Mouse (Mus musculus) embryonic fibroblast, embryonic 13.5 days (primary cell): ENCODE data around the gene Macrod1. TPM values are rescaled to one million over a fixed set of nuclear protein-coding genes. Genes with fewer than 3 reads are reported as not detected.
A peak's percentile ranks its signal among the peaks of the same experiment; 100 is the strongest.

Experiments used
- H3K27ac ChIP-seq: 2 replicates; pipeline ENCODE4 v1.5.1; 2012; ENCODE audit warnings: low read length, control low read depth, inconsistent platforms; ENCODE audit not compliant: insufficient read depth
- H3K4me1 ChIP-seq: 2 replicates; pipeline ENCODE4 v1.6.1; 2011; ENCODE audit warnings: low read length; ENCODE audit not compliant: control insufficient read depth, insufficient read depth
- H3K4me3 ChIP-seq: 2 replicates; pipeline ENCODE4 v1.5.1; 2011; ENCODE audit warnings: mild to moderate bottlenecking, control low read depth, low read length; ENCODE audit not compliant: insufficient read depth
- CTCF ChIP-seq: IDR thresholded peaks from 2 replicates; pipeline ENCODE4 v1.5.1; 2011; ENCODE audit warnings: mild to moderate bottlenecking, control low read depth, low read length, moderate library complexity, borderline replicate concordance; ENCODE audit not compliant: insufficient read depth
- POLR2A ChIP-seq: IDR thresholded peaks from 2 replicates; pipeline ENCODE4 v1.6.1; 2011; ENCODE audit warnings: low read depth, mild to moderate bottlenecking, control low read depth, low read length, moderate library complexity
- polyA plus RNA-seq: library from polyadenylated mRNA; stranded (reverse); fragments of >200 nt; gene quantifications from 2 replicates; pipeline ENCODE4 v1.2.4, GENCODE M21; 2011; ENCODE audit warnings: low read depth; ENCODE audit not compliant: missing spikeins, insufficient read length

Gene Macrod1
- polyA plus RNA-seq, 1 experiment = 5.2 TPM

DNA sequence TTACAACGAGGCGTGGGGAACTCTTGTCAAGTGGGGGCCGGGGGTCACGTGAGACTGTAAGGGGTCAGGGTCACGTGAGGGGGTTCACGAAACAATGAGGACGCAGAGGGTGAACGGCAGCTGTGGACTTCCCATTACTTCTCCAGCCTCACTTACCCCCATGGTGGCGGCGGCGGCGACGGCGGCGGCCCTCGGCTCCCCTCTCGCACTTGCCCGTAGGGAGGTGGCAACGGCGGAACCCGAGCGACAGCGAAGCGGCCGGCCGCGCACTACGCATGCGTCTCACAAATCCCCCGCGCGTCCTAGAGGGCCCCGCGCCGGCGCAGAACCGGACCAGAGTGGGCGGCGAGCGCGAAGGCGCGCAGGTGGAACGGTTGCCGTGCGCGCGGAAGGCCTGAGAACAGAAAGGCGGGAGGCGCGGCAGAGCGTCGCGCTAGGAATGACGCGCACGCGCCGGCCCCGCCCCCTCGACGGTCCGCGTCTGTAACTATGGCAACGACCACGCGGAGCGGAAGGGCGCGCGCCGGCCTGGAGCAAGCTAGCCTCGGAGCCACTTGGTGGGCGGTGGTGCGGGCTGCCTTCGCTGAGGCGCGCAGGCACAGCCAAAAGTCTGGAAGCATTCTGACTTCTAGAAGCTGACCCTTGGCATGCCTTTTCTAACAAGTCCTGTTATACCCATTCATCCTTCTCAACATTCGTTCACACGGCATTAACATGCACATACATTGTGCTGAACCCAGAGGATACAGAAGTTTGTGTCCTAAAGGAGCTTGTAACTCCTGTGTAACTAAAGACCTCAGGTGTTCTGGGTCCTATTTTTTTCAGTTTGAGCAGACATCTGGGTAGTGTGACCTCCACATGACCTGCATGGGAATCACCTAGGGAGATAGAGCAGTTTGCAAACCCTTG is 184.4 kb downstream of the Macrod1 start, which contains the start of gene Naa40:
Gene Naa40 (minus strand): TSS at position 402 of the 909 bp plus-strand sequence.
- Histone ChIP-seq H3K4me1 (no peaks in the 10 kb centered on the region), H3K27ac (peak within 1 kb of the TSS; percentile 29; the same call in 1 of the 2 replicates), H3K4me3 (peak within 1 kb of the TSS; percentile 76)
- TF ChIP-seq POLR2A = peak; percentile 62
- TF ChIP-seq CTCF = no peak

DNA sequence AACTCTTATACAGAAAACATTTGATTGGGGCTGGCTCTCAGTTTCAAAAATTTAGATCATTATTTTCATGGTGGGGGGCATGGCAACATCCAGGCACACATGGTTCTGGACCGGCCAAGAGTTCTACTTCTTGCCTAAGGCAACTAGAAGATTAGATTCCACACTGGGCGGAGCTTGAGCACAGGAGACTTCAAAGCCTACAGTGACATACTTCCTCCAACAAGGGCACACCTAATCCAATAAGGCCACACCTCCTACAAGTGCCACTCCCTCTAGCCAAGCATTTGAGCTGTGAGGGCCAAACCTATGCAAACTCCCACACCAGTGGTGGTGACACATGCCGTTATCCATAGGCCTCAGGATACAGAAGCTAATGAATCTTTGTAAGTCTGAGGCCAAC is 189.4 kb downstream of the Macrod1 start:
- TF ChIP-seq POLR2A (no peak), CTCF (no peak)
- Histone ChIP-seq H3K4me1 (no peaks in the 10 kb centered on the region), H3K4me3 (no peak overlapping the region), H3K27ac (no peak overlapping the region)

Other genes with a start within 250 kb of the Macrod1 start
- gene Rps6ka4, start 216.2 kb upstream of the Macrod1 start, polyA plus RNA-seq = 32.6 and 36.8 TPM in 2 replicates
- 0.18 TPM in 1 of 2 replicates, not detected in the other for gene Ccdc88b, start 198.6 kb upstream of the Macrod1 start, polyA plus RNA-seq
- 61.4 and 74.9 TPM in 2 replicates for gene Trmt112, start 147.1 kb upstream of the Macrod1 start, polyA plus RNA-seq
- 161 and 235 TPM in 2 replicates for gene Prdx5, start 146.7 kb upstream of the Macrod1 start, polyA plus RNA-seq
- gene Esrra, start 135.0 kb upstream of the Macrod1 start, polyA plus RNA-seq = 18.6 and 19.7 TPM in 2 replicates
- gene Catsperz, start 131.4 kb upstream of the Macrod1 start, polyA plus RNA-seq = 0.57 TPM in 1 of 2 replicates, not detected in the other
- gene Kcnk4, start 122.3 kb upstream of the Macrod1 start, polyA plus RNA-seq = not detected in 2 replicates
- gene Bad, start 114.9 kb upstream of the Macrod1 start, polyA plus RNA-seq = 31.0 and 40.3 TPM in 2 replicates
- gene Gpr137, start 114.3 kb upstream of the Macrod1 start, polyA plus RNA-seq = 26.5 and 26.7 TPM in 2 replicates
- gene Ppp1r14b, start 81.8 kb upstream of the Macrod1 start, polyA plus RNA-seq = 161 and 202 TPM in 2 replicates
- 56.2 and 69.3 TPM in 2 replicates for gene Plcb3, start 80.3 kb upstream of the Macrod1 start, polyA plus RNA-seq
- 35.9 and 37.0 TPM in 2 replicates for gene Fkbp2, start 76.3 kb upstream of the Macrod1 start, polyA plus RNA-seq
- gene Vegfb, start 69.2 kb upstream of the Macrod1 start, polyA plus RNA-seq = 24.5 and 29.6 TPM in 2 replicates
- 15.0 and 22.2 TPM in 2 replicates for gene Dnajc4, start 64.2 kb upstream of the Macrod1 start, polyA plus RNA-seq
- gene Nudt22, start 60.7 kb upstream of the Macrod1 start, polyA plus RNA-seq = 11.4 and 16.9 TPM in 2 replicates
- gene Trpt1, start 60.7 kb upstream of the Macrod1 start, polyA plus RNA-seq = 4.4 and 5.1 TPM in 2 replicates
- gene Fermt3, start 37.3 kb upstream of the Macrod1 start, polyA plus RNA-seq = 0.35 and 1.3 TPM in 2 replicates
- 192 and 195 TPM in 2 replicates for gene Stip1, start 16.8 kb upstream of the Macrod1 start, polyA plus RNA-seq
- gene Flrt1, start 48.9 kb downstream of the Macrod1 start, polyA plus RNA-seq = 5.3 and 6.4 TPM in 2 replicates
- gene Otub1, start 149.5 kb downstream of the Macrod1 start, polyA plus RNA-seq = 116 and 134 TPM in 2 replicates
- 456 and 560 TPM in 2 replicates for gene Cox8a, start 160.8 kb downstream of the Macrod1 start, polyA plus RNA-seq
- gene Naa40, start 184.4 kb downstream of the Macrod1 start, polyA plus RNA-seq = 23.4 and 24.8 TPM in 2 replicates
- 10.3 and 11.6 TPM in 2 replicates for gene Rcor2, start 210.5 kb downstream of the Macrod1 start, polyA plus RNA-seq